Mouse (Mus musculus): ENCODE data around the gene Dusp27. TPM values are rescaled to one million over a fixed set of nuclear protein-coding genes. Genes with fewer than 3 reads are reported as not detected.

The Dusp27 gene
- polyA plus RNA-seq, 1 experiment from 2014 or later, result 1.5 TPM

GRCm38 (mm10) chr1:166122114-166122513 is 5.6 kb downstream of the Dusp27 start:
- H3K27ac ChIP-seq, result no peak overlapping the region
- H3K27me3 ChIP-seq (ENCODE audit: poor library complexity, severe bottlenecking), result no peaks in the 10 kb centered on the region
- no peak for DNase-seq (ENCODE audit: extremely low spot score, low spot score)
- H3K36me3 ChIP-seq (replicated peaks), result no peaks in the 10 kb centered on the region
- no peak overlapping the region for H3K4me3 ChIP-seq
- H3K9me3 ChIP-seq, result peaks cover 3% of the 10 kb centered on the region; the same call in 1 of the 2 replicates
- peaks cover 12% of the 10 kb centered on the region for H3K4me1 ChIP-seq
- 85% methylated on average over 7 of the region's 7 CpGs for WGBS

GRCm38 (mm10) chr1:166117866-166118639 is 9.7 kb downstream of the Dusp27 start:
- H3K27me3 ChIP-seq (ENCODE audit: poor library complexity, severe bottlenecking), result no peaks in the 10 kb centered on the region
- 64% methylated on average over 13 of the region's 13 CpGs for WGBS
- H3K4me3 ChIP-seq, result no peak overlapping the region
- H3K27ac ChIP-seq, result no peak overlapping the region
- DNase-seq (ENCODE audit: extremely low spot score, low spot score), result no peak
- peaks cover 7% of the 10 kb centered on the region for H3K4me1 ChIP-seq
- H3K36me3 ChIP-seq (replicated peaks), result no peaks in the 10 kb centered on the region
- H3K9me3 ChIP-seq, result peaks cover under 1% of the 10 kb centered on the region; the same call in 1 of the 2 replicates

- Histone ChIP-seq H3K36me3 (replicated peaks) (no peaks in the 10 kb centered on the region), H3K9me3 (no peaks in the 10 kb centered on the region), H3K4me1 (peaks cover 7% of the 10 kb centered on the region), H3K27ac (no peak overlapping the region), H3K27me3 (ENCODE audit: poor library complexity, severe bottlenecking) (no peaks in the 10 kb centered on the region), H3K4me3 (no peak overlapping the region)
- DNase-seq (ENCODE audit: extremely low spot score, low spot score), result no peak
- WGBS, result 97% methylated on average over 4 of the region's 4 CpGs
These were observed 12.0 kb downstream of the Dusp27 start for GRCm38 (mm10) chr1:166115719-166116118.

GRCm38 (mm10) chr1:166114986-166115385 is 12.7 kb downstream of the Dusp27 start:
- Histone ChIP-seq H3K4me1 (peaks cover 7% of the 10 kb centered on the region), H3K27ac (no peak overlapping the region), H3K9me3 (no peaks in the 10 kb centered on the region), H3K36me3 (replicated peaks) (no peaks in the 10 kb centered on the region), H3K27me3 (ENCODE audit: poor library complexity, severe bottlenecking) (no peaks in the 10 kb centered on the region), H3K4me3 (no peak overlapping the region)
- 91% methylated on average over 3 of the region's 3 CpGs for WGBS
- DNase-seq (ENCODE audit: extremely low spot score, low spot score), result no peak

GRCm38 (mm10) chr1:166105464-166105863 is 22.3 kb downstream of the Dusp27 start:
- Histone ChIP-seq H3K4me3 (no peak overlapping the region), H3K4me1 (0 out of 2 replicates have a peak, but pooled peaks cover 6% of the 10 kb centered on the region), H3K9me3 (no peaks in the 10 kb centered on the region), H3K27ac (no peak overlapping the region), H3K36me3 (replicated peaks) (no peaks in the 10 kb centered on the region), H3K27me3 (ENCODE audit: poor library complexity, severe bottlenecking) (no peaks in the 10 kb centered on the region)
- no peak for DNase-seq (ENCODE audit: extremely low spot score, low spot score)
- WGBS, result 90% methylated on average over 6 of the region's 6 CpGs

- peaks cover 1% of the 10 kb centered on the region; the same call in 1 of the 2 replicates for H3K36me3 ChIP-seq (replicated peaks)
- H3K9me3 ChIP-seq, result no peaks in the 10 kb centered on the region
- DNase-seq (ENCODE audit: extremely low spot score, low spot score), result no peak
- H3K27ac ChIP-seq, result no peak overlapping the region
- no peak overlapping the region for H3K4me3 ChIP-seq
- H3K4me1 ChIP-seq, result 0 out of 2 replicates have a peak, but pooled peaks cover 6% of the 10 kb centered on the region
- WGBS, result 95% methylated on average over 3 of the region's 3 CpGs
- H3K27me3 ChIP-seq (ENCODE audit: poor library complexity, severe bottlenecking), result no peaks in the 10 kb centered on the region
These were observed 22.9 kb downstream of the Dusp27 start for GRCm38 (mm10) chr1:166104858-166105257.

- Histone ChIP-seq H3K27me3 (ENCODE audit: poor library complexity, severe bottlenecking) (no peaks in the 10 kb centered on the region), H3K36me3 (replicated peaks) (peaks cover 5% of the 10 kb centered on the region; the same call in 1 of the 2 replicates), H3K9me3 (no peaks in the 10 kb centered on the region; the same call in 1 of the 2 replicates), H3K4me3 (no peak overlapping the region), H3K27ac (no peak overlapping the region), H3K4me1 (0 out of 2 replicates have a peak, but pooled peaks cover 6% of the 10 kb centered on the region)
- WGBS, result 74% methylated on average over 11 of the region's 11 CpGs
- DNase-seq (ENCODE audit: extremely low spot score, low spot score), result peak; percentile 35
These were observed 24.7 kb downstream of the Dusp27 start for GRCm38 (mm10) chr1:166102920-166103608.

GRCm38 (mm10) chr1:166098120-166098519 is 29.6 kb downstream of the Dusp27 start:
- no peak overlapping the region for H3K27ac ChIP-seq
- no peaks in the 10 kb centered on the region for H3K27me3 ChIP-seq (ENCODE audit: poor library complexity, severe bottlenecking)
- WGBS, result 98% methylated on average over 2 of the region's 2 CpGs
- 0 out of 2 replicates have a peak, but pooled peaks cover 1% of the 10 kb centered on the region for H3K4me1 ChIP-seq
- DNase-seq (ENCODE audit: extremely low spot score, low spot score), result no peak
- no peaks in the 10 kb centered on the region; the same call in 1 of the 2 replicates for H3K9me3 ChIP-seq
- no peak overlapping the region for H3K4me3 ChIP-seq
- peaks cover 5% of the 10 kb centered on the region; the same call in 1 of the 2 replicates for H3K36me3 ChIP-seq (replicated peaks)

- DNase-seq (ENCODE audit: extremely low spot score, low spot score), result no peak
- WGBS, result 90% methylated on average over 3 of the region's 3 CpGs
- H3K9me3 ChIP-seq, result no peaks in the 10 kb centered on the region; the same call in 1 of the 2 replicates
These were observed 33.3 kb downstream of the Dusp27 start for GRCm38 (mm10) chr1:166094462-166094861.

GRCm38 (mm10) chr1:166090306-166090705 is 37.4 kb downstream of the Dusp27 start:
- Histone ChIP-seq H3K4me1 (peaks cover 14% of the 10 kb centered on the region), H3K36me3 (replicated peaks) (no peaks in the 10 kb centered on the region), H3K9me3 (no peaks in the 10 kb centered on the region), H3K4me3 (no peak overlapping the region), H3K27me3 (ENCODE audit: poor library complexity, severe bottlenecking) (no peaks in the 10 kb centered on the region), H3K27ac (no peak overlapping the region)
- no peak for DNase-seq (ENCODE audit: extremely low spot score, low spot score)
- WGBS, result 83% methylated on average over 2 of the region's 2 CpGs

More at GRCm38 (mm10) chr1:166094462-166094861, 33.3 kb downstream of the Dusp27 start:
- Histone ChIP-seq H3K36me3 (replicated peaks) (peaks cover under 1% of the 10 kb centered on the region; the same call in 1 of the 2 replicates), H3K27ac (no peak overlapping the region), H3K4me1 (peaks cover 5% of the 10 kb centered on the region), H3K27me3 (ENCODE audit: poor library complexity, severe bottlenecking) (no peaks in the 10 kb centered on the region), H3K4me3 (no peak overlapping the region)

GRCm38 (mm10) chr1:166089739-166090138 is 38.0 kb downstream of the Dusp27 start:
- 76% methylated on average over 4 of the region's 4 CpGs for WGBS
- Histone ChIP-seq H3K36me3 (replicated peaks) (no peaks in the 10 kb centered on the region), H3K4me1 (peaks cover 14% of the 10 kb centered on the region), H3K4me3 (no peak overlapping the region), H3K27ac (no peak overlapping the region), H3K27me3 (ENCODE audit: poor library complexity, severe bottlenecking) (no peaks in the 10 kb centered on the region), H3K9me3 (no peaks in the 10 kb centered on the region)
- no peak for DNase-seq (ENCODE audit: extremely low spot score, low spot score)

GRCm38 (mm10) chr1:166089337-166089736 is 38.4 kb downstream of the Dusp27 start:
- no peak overlapping the region for H3K27ac ChIP-seq
- 82% methylated on average over 3 of the region's 3 CpGs for WGBS

More at GRCm38 (mm10) chr1:166089337-166089736, 38.4 kb downstream of the Dusp27 start:
- Histone ChIP-seq H3K27me3 (ENCODE audit: poor library complexity, severe bottlenecking) (no peaks in the 10 kb centered on the region), H3K36me3 (replicated peaks) (no peaks in the 10 kb centered on the region), H3K4me1 (peaks cover 14% of the 10 kb centered on the region), H3K4me3 (no peak overlapping the region), H3K9me3 (no peaks in the 10 kb centered on the region)
- no peak for DNase-seq (ENCODE audit: extremely low spot score, low spot score)

Measured in forebrain, embryonic 10.5 days (tissue).